Mouse (Mus musculus): ENCODE results near the gene Mea1.

DNA sequence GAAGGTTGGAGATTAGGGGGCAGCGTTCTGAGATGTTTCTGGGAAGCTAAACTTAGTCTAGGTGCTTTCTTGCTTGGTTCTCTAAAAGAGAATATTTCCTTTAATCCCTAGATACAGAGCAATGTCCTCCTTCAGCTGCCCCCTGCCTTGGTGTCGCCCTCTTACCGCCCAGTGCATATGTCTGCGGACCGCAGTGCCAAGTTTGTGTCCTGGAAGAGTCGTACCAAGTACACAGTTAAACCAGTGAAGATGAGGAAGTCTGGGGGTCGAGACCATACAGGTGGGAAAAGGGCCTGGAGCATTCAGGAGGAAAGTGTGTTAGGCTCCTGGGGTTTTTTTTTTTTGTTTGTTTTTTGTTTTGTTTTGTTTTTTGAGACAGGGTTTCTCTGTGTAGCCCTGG is 31.3 kb upstream of the Mea1 start:
- no peak for TF ChIP-seq CTCF (IDR thresholded peaks at IDR 0.05; ENCODE audit: low read depth)
- no peak for TF ChIP-seq EP300 (IDR thresholded peaks at IDR 0.05; ENCODE audit: low read depth)

All from heart, postnatal 0 days (tissue).